Mouse (Mus musculus) CD8-positive naive resting alpha-beta T cell, adult 2 months (primary cell): Measurements from ENCODE around the gene Trp53bp2.

Experiments used
- DNase-seq, 2 experiments: peaks; one replicate each; pipeline ENCODE4 v3.0.0; 2022; ENCODE audit warnings: low read depth in 2 of 2, low spot score in 2 of 2

Trp53bp2 gene

DNA sequence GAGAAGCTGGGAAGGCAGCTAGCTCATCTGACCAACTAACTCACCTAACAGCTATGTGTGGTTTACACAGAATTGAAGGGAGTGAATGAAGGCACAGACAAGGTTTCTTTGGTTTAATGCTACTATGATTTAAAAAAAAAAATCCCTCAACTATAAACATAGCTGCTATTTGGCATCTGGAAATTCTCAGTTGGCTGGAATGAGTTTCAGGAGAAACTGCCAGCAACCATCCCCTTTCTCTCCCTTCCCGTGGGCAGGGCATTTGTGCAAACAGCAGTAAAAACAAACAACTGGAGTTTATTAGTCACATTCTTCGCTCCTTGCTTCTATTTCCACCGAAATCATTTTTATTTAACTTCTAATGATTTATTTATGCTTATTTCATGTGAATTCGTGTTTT, 2.4 kb upstream of the Trp53bp2 start:
- no peak for DNase-seq

DNA sequence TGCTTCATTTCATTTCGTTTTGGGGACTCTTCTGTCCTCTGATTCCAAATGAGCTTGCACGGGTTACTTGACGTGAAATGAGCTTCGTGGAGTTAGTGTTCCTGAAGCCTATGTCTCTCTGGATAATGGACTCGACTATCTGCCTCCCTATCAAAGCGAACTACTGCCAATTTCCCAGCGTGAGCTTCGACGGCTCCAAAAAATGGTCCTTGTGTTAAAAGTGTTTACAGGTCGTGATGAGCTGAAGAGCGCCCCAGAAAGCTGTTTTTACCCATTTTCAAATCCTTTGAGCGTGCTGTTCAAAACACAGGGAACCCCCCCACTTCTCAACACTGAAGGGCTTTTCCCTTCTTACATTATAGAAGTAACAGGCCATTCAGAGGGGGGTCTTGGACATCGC, 729 bp upstream of the Trp53bp2 start:
- no peak for DNase-seq

DNA sequence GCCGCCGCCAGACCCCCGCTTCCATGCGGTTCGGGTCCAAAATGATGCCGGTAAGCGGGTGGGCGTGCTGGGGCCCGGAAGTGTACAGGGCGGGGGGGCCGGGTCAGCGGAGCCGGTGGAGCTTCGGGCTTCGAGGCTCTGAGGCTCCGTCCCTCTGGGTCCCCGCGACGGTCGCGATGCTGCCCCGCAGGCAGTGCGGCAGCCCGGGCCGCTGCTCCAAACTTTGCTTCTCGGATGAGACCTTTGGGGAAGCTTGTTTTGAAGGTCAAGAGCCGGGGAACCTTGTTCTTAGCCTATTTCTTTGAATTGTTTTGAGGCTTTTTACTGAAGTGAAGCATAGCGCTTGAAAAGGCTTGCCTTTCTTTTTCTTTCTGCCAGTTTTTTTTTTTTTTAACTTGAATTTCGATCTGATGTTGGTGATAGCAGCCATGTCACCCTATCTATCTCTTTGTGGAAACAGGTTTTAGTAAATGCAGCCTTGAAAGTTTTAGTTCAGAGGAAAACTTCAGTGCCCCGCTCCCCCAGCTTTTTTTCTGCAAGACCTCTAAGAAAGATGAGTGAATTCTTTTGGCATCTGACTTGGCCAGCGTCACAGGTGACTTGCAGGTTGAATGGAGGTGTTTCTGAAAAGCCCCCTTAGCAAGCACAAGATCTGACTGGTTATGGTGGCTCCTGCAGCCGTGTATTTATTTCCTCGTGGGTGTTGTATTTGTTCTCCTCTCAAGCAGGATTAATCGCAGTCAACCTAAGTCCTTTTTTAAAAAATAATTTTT, 615 bp downstream of the Trp53bp2 start:
- peak; percentile 16 to 35 for DNase-seq

DNA sequence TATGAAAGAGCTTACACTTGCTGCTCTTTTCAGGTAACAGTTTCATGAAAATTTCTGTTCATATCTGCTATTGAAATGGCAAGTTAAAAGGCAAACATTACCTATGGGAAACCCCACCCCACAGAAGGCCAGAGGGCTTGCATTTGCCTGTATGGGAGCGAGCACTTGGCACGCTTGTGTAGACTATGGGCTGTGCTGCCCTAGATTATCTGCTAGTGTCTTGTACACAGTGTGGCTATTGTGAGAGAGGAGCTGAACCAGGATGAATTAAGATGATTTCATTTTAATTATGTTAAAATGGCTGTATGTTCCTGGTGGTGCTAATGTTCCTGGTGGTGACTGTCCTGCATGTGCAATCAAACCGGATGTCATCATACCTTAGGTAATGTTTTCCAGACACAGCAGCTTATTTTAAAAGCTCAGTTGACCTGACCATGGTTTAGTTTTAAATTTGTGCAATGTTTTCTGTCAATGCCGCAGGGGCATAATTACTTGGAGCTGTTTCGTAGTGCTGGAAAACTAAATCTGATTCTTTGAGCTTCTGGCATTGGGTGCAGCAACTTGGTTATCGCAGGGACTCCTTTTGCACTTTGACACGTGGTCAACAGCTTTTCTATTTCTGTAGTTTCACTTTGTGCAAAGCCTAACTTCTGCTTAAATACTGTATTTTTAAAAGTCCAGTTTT, 3.8 kb downstream of the Trp53bp2 start:
- no peak for DNase-seq

DNA sequence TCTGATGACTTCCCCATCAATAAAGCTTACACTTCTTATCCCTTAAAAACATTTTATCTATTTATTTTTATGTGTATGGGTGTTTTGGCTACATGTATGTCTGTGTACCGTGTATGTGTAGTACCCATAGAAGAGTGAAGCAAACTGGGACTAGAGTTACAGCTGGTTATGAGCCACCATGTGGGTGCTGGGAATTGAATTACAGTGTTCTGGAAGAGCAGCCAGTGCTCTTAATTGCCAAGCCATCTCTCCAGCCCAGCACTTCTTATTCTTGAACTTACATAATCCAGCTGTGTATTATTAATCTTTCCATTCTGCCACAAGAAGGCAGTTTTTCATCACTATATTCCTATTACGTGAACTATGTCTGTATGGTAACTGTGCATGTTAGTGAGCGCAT, 10.5 kb downstream of the Trp53bp2 start:
- no peak for DNase-seq

DNA sequence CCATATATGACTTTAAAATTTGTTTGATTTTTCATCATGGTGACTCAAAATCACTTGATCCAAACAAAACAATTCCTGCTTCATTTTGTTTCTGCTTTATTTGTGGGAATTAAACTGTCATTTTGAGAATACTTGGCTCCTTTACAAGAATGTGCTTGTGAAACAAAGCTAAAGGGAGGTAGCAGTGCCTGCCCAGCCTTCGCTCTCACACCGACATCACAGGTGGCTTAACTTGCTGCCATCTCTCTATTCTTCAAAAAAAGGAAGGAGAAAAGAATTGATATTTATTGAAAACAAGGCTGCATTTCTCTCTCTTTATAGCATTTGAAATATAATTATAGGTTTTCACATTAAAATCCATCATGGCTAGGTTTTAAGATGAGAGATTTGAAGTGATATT, 15.3 kb downstream of the Trp53bp2 start:
- no peak for DNase-seq

DNA sequence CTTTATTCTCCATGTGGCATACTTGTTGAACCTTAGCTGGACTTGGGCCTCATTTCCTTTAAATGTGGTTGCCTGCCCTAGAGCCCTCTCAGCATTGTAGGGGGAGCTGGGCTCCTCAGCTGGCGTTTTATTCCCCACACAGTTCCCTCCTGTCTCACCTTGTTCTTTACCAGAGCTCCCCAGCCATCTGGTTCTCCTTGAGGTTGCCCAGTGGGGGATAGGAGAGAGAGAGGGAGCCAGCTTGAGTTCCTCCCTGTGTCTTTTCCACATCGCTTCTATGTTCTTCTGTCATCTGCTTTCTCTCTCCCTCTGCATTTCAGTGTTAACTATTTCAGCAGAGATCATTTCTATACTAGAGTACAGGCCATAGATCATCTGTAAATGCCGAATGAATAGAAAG, 16.2 kb downstream of the Trp53bp2 start:
- DNase-seq, result no peak

DNA sequence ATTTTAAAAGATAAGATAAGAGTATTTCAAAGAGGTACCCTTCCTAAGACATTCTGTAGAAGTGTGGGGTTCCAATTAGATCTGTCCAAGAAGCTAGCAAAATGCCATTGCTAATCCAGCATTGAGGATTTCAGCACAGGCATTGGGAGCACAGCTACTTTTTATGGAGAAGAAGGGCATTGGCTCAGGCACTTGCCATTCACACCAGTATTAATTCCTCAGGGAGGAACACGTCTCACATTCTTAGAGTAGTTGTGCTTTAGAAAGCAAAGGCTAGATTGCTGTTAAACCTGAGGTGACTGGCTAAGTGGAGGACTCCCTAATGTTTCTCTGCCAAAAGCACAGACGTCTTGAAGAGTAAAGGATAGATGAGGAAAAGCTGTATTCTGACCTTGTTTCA, 17.5 kb downstream of the Trp53bp2 start:
- DNase-seq, result no peak

DNA sequence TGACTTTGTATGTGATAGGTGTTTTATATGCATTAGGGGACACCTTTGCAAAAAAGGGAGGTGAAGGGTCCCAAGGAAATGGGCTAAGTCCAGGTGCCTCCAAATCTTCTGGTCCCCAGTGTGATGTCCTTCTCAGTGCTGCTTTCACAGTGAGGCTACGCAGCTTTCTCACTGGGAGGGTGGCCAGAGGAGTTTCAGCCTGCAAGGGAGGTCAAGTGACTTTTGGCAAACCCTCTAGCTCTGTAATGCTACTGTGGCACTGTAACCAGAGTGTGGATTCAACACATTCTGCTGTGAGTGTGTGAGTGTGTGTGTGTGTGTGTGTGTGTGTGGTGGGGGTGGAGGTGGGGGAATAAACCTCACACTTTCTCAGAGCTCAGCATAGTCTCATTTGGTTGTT, 18.5 kb downstream of the Trp53bp2 start:
- no peak for DNase-seq

DNA sequence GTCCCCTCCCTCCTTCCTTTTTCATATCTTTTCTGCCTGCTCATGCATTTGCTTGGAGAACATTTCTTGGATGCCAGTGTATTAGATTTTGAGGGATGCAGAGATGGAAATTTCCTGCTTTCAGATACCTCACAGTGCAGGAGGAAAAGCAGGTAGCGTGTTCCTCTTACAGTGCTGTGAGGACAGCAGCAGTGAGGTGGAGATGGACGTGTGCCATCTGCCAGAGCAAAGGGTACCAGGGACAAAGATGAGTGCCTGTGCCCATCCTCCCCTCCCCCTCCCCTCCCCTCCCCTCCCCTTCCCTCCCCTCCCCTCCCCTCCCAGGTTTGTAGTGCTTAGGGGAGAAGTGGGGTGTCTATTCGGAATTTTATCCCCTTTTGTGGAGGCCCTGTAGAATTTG, 20.9 kb downstream of the Trp53bp2 start:
- DNase-seq, result no peak

DNA sequence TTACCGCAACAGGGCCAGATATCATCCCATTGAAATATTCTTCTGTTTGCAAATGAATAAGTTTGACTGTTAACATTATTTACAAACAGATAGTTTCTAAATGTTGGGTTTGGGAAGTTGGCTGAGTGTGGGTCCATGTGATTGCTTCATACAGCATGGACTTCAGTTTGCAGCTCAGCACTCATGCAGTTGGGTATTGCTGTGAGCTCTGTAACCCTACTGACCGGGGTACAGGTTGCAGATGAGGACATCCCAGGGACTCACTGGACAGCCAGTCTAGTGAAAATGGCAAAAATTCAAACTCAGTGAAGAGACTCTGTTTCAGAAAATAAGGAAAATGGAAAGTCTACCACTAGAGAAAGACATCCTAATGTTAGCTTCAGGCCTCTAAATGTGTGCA, 21.7 kb downstream of the Trp53bp2 start:
- DNase-seq, result no peak

DNA sequence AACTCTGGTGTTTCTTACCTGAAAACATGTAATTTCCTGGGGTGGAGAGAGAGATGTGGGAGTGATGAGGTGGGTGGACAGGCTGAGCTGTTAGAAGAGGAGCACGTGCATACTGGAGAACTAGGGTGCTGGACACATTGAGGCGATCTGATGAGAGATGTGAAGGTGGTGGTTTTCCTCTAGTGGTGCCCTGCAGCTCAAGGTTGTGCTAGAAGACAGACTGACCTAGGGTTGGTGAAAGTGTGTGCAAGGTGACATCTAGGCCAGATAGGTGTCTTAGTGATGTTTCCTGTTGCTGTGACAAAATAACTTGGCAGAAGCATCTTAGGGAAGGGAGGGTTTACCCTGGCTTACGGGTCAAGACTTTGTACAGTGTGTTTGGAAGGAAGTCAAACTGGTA, 23.1 kb downstream of the Trp53bp2 start:
- no peak for DNase-seq

DNA sequence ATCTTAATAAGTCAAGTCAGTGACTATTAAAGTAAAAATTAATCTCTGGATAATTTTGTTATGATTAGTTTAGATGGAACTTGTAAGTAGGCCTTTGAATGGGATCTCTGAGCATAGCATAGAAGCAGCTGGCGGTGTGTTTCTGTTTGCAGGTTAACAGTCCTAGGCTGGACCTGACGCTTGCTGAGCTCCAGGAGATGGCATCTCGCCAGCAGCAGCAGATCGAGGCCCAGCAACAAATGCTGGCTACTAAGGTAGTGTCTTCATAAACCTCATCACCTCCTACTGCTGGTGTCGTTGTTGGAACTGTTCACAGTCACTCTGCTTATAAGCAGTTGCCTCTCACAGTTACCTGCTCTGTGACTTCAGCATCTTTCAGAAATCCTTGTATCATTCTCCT, 27.8 kb downstream of the Trp53bp2 start:
- no peak for DNase-seq

DNA sequence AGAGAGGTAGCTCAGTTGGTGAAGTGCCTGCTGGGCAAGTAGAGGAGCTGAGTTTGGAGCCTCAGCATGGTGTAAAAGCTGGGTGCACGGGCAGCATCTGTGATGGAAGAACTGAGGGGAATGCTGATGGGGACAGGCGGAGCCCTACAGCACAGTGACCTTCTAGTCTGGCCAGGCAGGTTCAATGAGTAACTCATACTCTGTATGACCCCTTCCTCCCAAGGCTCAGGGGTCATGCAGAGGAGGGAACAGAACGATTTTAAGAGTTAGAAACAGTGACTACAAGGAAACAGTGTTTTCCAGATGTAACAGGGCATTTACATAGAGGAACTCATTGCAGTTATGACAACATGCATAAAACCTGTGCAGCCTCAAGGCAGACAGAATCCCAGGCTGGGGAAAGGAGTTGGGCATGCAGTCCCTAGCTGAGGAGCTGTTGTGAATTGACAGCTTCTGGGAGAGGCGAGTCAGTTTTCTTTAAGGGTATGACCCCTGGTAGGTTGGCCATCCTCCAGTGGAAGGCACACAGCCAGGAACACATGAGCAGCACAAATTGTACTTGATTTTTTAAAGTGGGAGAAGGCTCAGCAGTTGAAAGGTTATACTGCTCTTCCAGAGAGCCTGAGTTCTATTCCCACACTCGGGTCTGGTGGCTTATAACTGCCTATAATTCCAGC, 30.7 kb downstream of the Trp53bp2 start:
- DNase-seq, result no peak

DNA sequence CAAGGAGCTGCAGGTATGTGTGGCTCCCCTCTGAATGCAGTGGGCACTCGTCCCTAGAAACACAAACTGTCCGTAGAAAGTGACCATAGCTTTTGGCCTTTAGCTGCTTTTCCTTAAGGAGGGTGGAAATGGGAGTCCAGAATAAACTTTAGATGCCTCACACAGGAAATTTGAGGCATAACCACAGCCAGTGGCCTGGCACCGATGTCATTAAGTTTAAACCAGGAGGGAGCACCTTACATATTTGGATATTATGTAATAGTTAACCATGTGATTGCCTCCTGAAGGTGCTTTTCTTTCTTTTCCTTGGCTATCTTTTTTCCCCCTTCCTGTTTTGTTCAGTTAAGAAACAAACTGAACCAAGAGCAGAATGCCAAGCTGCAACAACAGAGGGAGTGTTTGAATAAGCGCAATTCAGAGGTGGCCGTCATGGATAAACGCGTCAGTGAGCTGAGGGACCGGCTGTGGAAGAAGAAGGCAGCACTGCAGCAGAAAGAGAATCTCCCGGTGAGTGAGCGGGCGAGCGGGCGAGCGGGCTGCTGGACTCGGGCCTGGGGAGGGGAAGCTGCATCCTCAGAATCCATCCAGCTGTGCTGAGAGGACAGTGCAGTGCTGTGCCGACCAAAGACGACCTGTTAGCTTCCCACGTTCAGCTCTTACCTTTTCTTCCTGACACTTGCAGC, 33.0 kb downstream of the Trp53bp2 start:
- no peak for DNase-seq

DNA sequence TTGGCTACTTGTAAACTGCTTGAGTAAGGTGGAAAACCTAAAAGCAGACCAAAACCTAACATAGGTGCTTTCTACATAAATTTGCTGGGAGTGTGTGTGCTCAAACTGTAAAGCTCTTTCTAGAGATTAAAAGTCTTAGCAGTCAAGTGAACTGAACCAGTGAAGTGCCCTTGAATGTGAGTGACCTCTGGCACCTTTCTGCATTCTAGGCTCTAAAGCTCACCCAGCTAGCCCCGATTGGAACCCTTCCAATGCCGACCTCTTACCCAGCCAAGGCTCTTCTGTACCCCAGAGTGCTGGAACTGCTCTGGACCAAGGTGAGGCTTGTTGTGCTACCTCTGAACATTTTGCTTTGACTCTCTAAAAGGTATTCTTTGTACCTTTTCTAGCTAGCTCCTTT, 35.1 kb downstream of the Trp53bp2 start:
- no peak for DNase-seq

DNA sequence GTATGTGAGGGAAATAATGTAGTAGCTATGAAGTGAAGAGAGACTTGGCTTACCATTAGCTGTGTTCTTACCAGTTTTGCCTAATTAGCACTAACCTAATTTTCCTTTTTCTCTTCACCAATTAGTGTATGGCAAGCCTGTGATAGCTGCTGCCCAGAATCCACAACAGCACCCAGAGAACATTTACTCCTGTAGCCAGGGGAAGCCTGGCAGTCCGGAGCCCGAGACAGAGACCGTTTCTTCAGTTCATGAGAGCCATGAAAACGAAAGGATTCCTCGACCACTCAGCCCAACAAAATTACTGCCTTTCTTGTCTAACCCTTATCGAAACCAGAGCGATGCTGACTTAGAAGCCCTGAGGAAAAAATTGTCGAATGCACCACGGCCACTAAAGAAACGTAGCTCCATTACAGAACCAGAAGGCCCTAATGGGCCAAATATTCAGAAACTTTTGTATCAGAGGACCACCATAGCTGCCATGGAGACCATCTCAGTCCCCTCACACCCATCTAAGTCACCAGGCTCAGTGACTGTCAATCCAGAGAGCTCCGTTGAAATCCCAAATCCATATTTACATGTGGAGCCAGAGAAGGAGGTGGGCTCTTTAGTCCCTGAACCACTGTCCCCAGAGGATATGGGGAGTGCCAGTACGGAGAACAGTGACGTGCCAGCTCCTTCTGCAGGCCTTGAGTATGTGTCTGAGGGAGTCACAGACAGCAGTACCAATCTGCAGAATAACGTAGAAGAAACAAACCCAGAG, 39.5 kb downstream of the Trp53bp2 start:
- no peak for DNase-seq

DNA sequence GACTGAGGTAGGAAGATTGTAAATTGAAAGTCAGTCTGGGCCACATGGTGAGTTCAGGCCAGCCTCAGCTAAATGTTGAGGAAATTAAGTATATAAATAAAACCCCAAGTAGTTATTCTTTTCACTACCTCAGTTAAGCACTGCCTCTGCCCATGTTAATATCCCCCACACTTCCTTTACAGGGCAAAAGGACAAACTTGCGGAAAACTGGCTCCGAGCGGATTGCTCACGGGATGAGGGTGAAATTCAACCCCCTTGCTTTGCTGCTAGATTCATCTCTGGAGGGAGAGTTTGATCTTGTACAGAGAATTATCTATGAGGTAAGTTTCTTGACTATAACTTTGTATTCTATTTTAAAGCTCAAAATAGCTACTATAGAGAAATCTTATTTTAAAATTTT, 43.5 kb downstream of the Trp53bp2 start:
- DNase-seq, result no peak

DNA sequence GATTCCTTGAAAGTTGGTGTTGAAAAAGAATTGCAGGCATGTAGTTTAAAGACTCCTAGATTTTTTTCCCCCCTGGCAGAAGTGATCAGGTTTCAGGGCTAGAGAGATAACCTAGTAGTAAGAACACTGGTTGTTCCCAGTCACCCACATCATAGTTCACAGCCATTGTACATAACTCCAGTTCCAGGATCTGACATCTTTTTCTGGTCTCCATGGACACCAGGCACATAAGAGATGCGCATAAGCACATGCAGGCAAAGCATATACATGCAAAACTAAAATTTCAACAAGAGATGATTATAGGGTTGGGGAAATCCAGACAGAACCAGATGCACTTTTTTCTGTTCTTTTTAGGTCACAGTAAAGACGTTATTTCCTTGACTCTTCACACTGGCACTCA, 46.1 kb downstream of the Trp53bp2 start:
- DNase-seq, result no peak

DNA sequence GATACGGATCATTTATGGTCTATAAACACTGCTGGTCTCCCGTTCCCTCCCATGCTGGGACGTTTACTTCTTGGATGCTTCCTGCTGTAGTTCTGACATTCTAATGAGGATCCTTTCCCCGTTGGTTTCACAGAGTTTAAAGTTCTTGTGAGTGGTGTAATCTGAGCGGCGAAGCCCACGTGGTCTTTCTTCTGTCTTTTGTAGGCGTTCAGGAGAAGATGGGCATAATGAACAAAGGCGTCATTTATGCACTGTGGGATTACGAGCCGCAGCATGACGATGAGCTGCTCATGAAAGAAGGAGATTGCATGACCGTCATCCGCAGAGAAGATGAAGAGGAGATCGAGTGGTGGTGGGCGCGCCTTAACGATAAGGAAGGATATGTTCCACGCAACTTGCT, 49.6 kb downstream of the Trp53bp2 start:
- no peak for DNase-seq

DNA sequence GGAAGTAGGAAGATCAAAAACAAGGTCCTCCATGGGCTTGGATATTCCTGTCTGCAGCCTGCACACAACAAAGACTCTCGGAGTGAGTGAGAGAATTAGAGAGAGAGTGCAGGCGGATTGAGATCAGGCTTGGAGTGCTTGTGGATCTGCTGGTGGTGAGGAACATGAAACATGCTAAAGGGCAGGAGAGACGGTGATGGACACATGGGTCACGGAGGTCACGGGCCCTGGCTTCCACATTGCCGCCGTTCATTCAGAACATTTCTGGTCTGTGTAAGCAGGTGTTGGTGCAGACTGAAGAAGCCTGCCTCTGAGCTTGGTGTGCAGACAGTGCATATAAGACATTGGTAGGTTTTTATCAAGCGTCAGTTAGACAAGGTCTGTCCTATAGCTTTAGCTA, 50.5 kb downstream of the Trp53bp2 start:
- DNase-seq, result no peak
